Mouse (Mus musculus): ENCODE results near the gene Fkbp5.
"Not testable (repeated sequence)": the region's sequence is repeated elsewhere in the genome, so short reads cannot be mapped to it uniquely, and the experiment has no call there.

The Fkbp5 gene

DNA sequence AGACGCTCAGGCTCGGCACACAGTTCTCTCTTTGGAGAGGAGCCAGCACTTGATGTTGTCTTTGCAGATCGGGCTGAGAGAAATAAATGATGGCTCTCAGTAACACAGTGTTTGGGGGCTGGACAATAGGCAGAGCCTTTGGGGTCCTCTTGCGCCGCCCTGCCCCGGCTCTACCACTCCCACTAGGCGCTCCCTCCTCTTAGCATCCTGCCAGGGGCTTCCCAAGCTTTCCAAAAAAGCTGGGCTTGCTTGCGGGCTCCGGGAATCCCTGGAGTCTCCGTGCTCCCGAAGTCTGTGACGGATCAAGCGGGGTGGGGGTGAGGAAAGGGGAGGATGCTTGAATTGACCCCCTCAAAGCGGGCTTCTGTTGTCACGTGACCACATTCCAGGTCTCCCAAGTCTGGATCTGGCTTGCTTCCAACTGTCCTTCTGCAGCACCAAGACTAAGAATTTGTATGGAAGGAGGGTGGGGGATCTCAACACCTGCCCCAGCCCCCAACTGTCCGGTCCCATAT, at the start of gene Fkbp5:
Gene Fkbp5, minus strand, starts transcription at position 87 of the 515 bp plus-strand sequence.
- peak; percentile 84 for DNase-seq (ENCODE audit: low spot score)

DNA sequence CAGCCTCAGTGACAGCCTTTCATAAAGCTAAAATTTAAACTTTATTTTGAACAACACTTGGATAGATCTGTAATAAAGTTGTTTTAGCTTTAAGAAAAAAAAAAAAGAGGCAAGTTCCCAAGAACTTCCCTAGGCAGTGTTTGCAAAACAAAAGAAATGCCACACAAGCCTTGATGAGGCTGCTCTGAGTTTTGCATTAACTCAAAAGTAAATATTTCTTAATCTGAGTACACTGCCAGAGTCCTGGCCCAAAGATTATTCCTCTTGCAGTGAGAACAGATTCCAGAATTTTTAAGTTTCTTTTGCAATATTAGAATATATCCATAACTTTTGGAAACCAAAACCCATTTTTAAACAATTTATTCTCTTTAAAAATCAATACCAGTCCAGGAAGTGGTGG, 47.9 kb upstream of the Fkbp5 start:
- DNase-seq (ENCODE audit: low spot score), result peak; percentile 33

DNA sequence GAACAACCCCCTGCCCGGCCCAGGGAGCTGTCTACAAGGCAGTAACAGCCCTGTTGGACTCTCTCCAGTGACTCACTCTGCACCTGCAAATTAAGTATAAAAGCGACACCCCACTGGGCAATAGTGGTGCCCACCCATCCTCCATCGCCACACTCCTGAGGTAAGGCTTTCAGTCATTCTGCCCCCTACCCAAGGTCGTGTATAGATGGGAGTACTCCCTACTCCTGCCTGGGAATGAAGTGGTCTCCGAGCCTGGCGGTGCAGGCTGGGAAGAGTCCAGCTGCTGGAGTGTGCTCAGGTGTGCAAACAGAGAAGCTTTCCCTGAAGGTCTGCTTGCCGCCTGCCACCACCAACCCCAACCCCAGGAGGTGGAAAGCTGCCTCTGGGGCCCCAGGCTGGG, 44.3 kb upstream of the Fkbp5 start:
- no peak for DNase-seq (ENCODE audit: low spot score)

- DNase-seq (ENCODE audit: low spot score), result no peak
These were observed 43.3 kb upstream of the Fkbp5 start, which contains the start of gene Clps for GRCm38 (mm10) chr17:28560598-28560997. Gene Clps (minus strand): TSS chr17:28560766.

- no peak for DNase-seq (ENCODE audit: low spot score)
These were observed 40.4 kb upstream of the Fkbp5 start for GRCm38 (mm10) chr17:28557772-28558171.

DNA sequence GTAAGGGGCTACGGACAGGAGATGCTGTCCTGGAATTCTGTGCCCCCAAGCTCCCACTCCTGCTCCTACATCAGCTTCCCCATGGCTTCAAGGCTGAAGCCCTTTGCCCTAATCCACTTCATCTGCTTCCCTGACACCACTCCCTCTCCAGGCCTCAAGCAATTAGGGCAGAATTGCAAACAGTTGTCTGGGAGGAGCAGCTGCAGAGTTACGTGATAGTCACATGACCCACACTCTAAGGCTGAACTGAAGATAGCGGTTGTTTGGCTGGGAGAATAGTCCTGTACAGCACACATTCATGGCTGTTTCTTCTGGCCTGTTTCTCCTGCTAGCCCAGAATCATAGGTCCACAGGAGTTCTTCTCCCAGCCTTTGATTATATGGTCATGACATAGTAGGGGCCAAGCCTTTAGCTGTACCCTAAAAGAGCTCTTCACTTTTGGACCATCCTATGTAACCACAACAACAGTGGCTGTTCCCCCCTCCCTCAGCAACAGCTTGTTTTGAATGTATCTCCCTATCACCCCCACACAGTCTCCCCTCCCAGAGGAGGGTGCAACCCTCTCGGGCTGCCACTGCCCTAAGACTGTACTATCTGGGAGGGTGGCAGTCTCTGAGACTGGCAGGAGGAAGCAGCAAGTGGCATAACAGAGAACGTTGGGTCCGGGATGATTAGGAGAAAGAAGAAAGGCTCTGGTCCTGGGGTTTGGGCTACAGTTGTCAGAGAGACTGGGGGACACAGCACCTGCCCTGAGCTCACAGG, 39.5 kb upstream of the Fkbp5 start:
- DNase-seq (ENCODE audit: low spot score), result no peak

- not testable (repeated sequence) for DNase-seq (ENCODE audit: low spot score)
These were observed 36.7 kb upstream of the Fkbp5 start for GRCm38 (mm10) chr17:28554021-28554420.

GRCm38 (mm10) chr17:28553040-28553793, 35.9 kb upstream of the Fkbp5 start:
- peak; percentile 75 for DNase-seq (ENCODE audit: low spot score)

DNA sequence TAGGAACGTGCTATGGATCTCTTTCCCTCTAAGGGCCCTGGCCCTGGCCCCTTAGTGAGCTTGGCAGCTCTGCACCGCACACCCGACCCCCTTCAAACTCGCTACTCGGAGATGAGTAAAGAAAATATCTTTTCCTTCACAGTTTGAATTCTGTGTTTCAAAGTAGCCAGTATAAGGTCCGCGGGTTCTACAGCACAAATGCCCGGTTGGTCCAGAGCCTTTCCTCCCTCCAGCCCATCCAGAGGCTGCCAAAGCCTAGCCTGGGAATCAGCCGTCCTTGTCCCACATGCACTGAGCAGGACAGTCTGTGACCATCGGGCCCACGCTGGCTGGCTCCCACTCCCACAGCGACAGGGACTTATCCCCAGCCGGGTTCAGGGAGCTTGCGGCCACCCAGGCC, 31.8 kb upstream of the Fkbp5 start, which contains the start of gene Clpsl2:
Gene Clpsl2, plus strand, starts transcription at position 301 of the 400 bp plus-strand sequence.
- DNase-seq (ENCODE audit: low spot score), result no peak

GRCm38 (mm10) chr17:28548550-28548949, 31.2 kb upstream of the Fkbp5 start:
- DNase-seq (ENCODE audit: low spot score), result no peak

- no peak for DNase-seq (ENCODE audit: low spot score)
These were observed 29.6 kb upstream of the Fkbp5 start for GRCm38 (mm10) chr17:28546925-28547324.

DNA sequence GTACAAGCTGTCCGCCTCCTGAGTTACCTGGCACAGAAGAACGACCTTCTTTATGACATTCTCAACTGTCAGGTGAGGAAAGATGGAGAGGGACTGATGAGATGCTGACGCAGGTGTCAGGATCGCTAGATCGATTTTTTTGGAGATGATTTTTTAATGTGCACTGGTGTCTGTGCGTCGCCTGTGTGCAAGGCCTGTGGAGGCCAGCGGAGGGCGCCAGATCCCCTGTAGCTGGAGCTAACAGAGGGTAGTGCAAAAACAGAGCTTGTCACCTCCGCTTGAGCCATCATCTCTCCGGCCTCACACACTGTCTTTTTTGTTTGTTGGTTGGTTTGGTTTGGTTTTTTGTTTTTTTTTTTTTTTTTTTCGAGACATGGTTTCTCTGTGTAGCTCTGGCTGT, 20.6 kb upstream of the Fkbp5 start:
- no peak for DNase-seq (ENCODE audit: low spot score)

DNA sequence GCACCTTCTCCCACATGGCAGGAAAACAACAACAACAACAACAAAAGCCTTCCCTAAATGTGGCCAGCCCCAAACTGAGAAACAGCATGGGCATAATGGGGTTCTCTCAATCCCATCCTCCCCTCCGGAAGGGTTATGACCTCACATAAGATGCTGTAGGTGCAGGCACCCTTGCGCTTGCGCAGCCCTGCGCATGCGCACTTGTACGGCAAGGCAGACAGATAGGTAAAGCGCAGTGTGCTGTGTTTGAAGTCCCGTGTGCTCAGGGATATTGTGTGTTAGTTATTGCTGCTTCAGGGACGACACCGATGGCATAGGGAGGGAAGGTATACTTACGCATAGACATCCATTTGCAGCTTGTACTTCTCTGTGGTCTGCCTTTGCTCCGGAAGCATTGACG, 16.0 kb upstream of the Fkbp5 start:
- DNase-seq (ENCODE audit: low spot score), result no peak

DNA sequence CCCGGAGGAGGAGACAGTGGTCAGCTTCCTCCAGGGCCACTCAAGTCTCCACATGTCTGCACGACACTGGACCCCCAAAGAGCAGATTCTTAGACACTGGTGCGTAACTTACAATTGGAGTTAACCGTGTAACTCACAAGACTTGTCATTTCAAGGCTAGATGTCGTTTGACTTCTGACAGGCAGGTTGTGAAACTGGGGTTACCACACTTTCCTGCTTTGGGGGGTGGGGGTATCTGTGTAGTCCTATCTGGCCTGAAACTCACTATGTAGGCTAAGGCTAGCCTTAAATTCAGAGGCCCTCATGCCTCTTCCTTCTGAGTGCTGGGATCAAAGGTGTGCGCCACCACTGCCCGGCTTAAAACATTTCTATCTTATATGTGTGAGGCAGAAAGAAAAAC, 15.2 kb upstream of the Fkbp5 start:
- no peak for DNase-seq (ENCODE audit: low spot score)

DNA sequence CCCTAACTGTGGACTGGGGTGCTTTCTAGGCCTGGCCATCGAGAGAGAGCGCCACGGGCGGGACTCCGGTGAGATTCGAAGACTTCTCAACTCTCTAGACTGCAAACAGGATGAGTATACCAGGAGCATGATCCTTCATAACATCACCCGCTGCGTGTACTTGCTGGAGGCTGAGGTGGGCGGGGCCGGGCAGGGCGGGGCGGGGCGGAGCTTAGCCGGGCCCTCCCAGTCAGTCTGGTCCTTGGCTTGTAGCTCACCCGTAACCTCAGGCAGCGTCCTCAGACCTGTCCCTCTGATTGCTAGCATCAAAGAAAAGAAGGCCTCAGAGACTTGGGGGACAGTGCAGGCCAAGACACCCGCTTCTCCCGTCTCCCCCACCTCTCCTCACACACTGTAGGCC, 14.6 kb upstream of the Fkbp5 start:
- no peak for DNase-seq (ENCODE audit: low spot score)

DNA sequence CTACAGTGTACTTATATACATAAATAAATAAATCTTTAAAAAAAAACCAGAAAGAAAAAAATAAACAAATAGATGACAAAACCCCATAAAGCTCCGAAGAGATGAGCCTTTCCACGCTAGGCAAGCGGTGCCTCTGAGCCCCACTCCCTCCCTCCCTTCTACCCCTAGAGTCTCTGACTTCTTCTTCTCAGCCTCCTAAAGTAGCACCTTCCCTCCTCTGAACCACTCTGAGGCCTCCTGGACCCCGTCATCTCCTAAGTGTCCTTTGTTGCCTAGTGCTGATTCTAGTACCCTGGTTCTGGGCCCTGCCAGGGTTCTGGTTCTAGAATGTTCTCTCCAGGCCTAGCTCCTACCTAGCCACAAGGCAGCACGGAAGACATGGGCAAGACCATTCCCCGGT, 13.2 kb upstream of the Fkbp5 start, which contains the start of gene Armc12:
Gene Armc12, plus strand, starts transcription at position 301 of the 400 bp plus-strand sequence.
- DNase-seq (ENCODE audit: low spot score), result no peak

DNA sequence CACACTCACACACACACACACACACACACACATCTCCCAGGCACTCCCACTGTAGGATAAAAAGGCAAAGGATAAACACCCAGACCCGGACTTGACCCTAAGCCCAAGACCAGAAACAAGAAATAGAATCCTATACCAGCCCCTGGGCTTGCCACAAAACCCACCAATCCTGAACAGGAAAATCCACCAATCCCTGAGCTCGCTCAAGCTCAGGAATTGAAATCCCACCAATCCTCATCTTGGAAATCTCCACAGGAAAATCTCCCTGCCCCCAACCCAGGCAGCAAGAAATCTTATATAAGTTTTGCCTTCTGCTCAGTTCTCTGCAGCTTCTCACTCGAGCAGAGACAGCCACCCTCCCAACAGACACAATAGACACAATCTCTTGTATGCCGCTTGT, 11.8 kb upstream of the Fkbp5 start:
- DNase-seq (ENCODE audit: low spot score), result no peak

DNA sequence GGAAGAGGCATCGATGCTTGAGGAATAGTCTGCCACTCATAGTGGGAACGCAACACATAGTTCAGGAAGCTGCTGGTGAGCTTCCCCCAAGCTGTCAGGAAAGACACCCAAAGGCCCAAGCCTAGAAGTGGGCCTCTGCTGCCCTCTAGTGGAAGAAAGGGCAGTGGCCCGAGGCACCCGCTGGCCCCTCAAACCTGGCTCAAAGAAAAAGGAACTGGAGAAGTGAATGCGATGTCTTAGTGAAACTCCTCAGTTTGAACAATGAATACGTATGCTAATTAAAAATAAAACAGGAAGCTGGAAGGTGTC, 10.7 kb upstream of the Fkbp5 start:
- DNase-seq (ENCODE audit: low spot score), result peak; percentile 88

- DNase-seq (ENCODE audit: low spot score), result no peak
These were observed 10.1 kb upstream of the Fkbp5 start for GRCm38 (mm10) chr17:28527184-28528042.

DNA sequence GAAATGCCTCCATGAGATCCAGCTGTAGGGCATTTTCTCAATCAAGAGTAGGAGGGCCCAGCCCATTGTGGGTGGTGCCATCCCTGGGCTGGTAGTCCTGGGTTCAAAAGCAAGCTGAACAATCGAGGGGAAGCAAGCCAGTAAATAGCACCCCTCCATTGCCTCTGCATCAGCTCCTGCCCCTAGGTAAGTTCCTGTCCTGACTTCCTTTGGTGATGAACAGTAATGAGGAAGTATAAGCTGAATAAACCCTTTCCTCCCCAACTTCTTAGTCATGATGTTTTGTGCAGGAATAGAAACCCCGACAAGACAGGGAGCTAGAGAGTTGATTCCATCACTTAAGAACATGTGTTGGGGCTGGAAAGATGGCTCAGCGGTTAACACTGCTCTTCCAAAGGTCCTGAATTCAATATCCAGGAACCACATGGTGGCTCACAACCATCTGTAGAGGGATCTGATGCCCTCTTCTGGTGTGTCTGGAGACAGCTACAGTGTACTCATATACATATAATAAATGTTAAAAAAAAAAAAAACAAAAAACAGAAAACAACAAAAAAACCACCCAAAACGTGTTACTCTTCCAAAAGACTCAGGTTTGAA, 7.6 kb upstream of the Fkbp5 start:
- no peak for DNase-seq (ENCODE audit: low spot score)

DNA sequence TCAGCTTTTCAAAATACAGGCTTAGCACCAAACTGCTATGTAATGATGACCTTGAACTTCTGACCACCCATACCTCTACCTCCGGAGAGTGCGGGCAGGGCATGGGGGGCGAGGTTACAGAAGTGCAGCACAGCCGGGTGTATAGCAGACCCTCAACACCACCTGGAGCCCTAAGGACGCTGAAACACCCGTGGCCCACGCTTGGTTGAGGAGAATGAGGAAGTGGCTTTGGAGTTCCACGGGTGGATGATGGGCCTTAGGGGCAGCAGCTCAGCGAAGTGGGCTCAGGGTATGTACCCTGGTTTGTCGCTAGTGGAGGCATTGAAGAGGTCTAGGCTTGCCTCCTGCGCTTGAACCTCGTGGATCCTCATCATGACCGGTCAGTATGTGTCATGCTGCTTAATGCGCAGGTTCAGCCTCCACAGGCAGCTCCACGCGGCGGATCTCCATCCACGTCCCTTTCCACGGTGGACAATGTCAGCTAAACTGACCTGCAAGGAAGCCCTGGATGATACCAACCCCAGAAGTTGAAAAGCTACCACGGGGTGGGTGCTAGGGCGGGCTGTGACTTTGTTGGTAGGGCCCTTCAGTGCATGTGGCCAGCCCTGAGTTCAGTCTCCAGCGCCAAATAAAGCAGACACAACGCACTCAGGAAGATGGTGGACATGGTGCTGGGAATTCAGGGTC, 6.8 kb upstream of the Fkbp5 start:
- DNase-seq (ENCODE audit: low spot score), result no peak
